Mouse (Mus musculus) kidney, postnatal 14 days (tissue): Measurements from ENCODE around the gene Spag9.
"Not testable (repeated sequence)": the region's sequence is repeated elsewhere in the genome, so short reads cannot be mapped to it uniquely, and the experiment has no call there.

Source experiments
- DNase-seq: peaks from one replicate; pipeline ENCODE4 v3.0.0; 2022; ENCODE audit warnings: mixed read lengths

Gene Spag9

DNA sequence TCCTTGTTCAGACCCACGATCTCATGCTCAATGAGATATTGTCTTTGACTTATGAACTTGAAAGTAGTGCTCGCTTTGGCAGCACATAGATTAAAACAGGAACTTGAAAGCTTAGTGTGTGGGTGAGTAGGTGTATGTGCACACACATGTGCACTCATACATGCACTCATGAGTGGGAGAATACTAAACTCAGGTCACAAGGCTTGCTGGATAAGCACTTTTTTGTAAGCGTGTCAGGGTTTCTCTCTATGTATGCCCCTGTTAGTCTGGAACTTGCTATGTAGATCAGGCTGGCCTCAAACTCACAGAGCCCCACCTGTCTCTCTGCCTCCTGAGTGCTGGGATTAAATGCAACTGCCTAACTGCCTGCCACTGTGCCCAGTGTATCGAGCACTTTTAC, 8.9 kb upstream of the Spag9 start:
- DNase-seq = no peak

DNA sequence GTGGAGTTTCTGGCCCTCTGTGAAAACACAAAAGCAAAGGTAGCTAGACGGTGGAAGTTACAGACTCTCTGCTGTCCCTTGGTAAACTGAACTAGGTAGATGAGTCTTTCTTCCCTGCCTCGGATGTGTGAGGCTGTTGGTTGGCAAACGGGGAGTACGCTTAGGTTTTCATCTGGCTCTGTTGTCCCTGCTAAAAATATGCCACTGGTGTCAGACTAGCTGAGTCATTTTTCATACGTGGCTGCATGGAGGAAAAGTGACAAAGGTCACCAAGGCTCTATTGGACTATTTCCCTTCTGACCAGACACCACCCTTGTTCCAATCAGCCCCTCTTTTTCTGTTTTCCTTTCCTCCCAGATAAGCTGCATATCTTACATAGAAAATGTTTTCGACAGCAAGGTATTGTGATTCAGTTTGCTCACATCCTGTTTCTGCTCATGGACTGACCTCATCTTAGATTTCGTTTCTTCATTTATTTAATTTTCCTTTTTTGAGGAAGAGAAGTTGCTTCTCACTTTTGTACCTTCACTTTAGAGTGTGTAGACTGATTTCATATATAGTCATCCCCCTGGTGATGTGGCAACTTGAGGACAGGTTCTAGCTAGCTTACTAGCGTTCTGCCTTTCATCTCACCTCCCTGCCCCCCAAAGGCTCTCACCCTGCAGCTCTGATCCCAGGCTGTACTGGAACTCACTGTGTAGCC, 8.1 kb upstream of the Spag9 start:
- peak; percentile 46 for DNase-seq

DNA sequence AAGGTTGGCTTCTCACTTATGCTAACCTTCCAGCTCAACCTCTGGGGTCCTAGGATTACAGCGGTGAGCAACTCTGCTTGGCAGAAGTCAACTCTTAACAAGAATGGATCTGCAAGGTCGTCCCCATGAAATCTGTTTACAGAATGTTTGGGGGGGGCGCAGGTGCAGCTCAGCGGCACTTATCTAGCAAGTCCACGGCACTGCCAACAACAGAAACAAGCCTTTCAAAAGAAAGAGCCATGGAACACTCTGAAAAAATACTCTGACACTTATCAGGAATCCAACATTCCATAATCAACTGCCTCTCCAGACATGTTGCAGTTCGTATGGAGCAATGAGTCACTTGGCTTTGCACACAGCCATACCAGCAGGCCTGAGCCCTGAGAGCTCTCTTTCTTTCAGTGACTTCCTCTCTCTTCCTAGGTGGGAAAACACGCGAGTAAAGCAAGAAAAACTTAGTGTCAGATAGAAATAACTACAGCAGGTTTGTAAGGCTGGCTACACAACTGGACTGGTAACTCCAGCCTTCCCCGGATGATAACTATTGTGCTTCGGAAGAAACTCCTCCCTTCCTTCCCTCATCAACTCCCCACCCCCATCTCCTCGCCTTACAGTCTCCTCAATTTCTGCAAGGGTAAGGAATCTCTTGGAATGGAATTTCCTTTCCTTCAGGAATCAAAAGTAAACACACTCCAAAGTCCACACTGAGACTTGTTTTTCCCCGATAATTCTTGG, 7.4 kb upstream of the Spag9 start:
- peak; percentile 71 for DNase-seq

DNA sequence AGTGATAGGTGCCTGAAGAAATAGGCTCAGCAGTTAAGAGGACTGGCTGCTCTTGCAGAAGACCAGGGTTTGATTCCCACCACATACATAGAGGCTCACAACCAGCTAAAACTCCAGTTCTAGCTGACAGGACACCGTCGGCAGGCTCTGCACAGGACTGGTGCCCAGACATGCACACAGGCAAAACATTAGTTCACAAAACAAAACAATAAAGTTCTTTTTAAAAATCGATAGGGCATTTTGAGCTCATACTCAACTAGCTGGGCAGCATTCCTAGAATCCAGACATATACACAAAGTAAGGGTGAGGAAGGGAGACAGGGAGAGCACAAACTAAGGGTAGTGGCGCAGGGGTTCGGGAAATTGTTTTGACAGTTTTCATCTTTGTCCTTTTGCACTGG, 1.4 kb upstream of the Spag9 start:
- no peak for DNase-seq

DNA sequence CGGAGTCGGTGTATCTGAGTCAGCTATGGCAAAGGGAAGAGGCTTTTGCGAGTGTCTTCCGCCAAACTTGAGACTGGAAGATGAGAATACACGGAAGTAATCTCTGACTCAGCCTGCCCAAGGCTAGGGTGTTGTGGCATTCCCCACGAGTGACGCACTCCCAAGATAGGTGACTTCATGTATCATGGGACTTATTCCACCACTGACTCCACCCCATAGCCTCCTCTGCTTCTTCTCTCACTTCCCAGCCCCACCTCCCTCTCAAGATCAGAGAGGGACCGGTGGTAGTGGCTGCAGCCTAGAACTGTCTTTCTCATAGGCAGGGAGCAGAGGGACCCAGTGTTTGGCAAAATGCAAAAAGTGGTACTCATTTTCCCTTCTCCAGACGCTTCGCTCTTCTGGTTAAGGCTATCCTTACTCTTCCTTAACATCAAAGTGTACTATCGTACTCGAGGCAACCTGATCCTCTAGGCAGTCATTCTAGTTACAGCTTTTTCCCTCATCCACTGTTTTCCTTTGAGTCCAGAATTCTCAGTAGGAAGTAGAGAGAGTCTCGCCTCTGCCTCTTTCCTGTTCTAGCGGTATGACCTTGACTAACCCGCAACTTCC, 676 bp upstream of the Spag9 start:
- peak; percentile 90 for DNase-seq

DNA sequence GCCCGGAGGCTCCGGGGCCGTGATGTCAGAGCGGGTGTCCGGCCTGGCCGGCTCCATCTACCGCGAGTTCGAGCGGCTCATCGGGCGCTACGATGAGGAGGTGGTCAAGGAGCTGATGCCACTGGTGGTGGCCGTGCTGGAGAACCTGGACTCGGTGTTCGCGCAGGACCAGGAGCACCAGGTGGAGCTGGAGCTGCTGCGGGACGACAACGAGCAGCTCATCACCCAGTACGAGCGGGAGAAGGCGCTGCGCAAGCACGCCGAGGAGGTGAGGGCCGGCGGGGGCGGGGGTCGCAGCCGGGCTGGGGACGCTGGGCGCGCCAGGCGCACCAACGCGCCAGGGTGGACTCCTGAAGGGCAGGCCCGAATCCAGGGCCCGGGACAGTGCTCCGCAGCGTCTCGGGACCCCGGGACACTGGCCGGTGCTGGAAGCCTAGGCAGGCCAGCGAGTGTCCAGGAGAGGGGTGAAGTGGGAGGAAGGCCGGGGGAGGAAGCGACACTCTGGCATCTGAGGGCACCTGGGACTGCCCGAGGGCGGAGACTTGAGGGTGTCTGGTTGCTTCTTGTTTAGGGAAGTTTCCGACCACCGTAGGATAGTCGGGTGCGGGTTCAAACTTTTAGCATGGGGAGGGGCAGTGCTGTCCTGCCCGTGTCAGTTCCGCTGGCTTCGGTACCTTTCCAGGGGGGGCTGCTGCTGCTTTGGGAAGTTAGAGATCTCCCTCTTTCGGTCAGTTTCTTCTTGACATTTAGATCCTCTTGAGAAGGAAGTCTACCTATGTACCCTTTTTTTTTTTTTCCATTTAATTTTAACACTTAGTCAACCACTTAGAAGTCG, 632 bp downstream of the Spag9 start:
- peak; percentile 65 for DNase-seq

DNA sequence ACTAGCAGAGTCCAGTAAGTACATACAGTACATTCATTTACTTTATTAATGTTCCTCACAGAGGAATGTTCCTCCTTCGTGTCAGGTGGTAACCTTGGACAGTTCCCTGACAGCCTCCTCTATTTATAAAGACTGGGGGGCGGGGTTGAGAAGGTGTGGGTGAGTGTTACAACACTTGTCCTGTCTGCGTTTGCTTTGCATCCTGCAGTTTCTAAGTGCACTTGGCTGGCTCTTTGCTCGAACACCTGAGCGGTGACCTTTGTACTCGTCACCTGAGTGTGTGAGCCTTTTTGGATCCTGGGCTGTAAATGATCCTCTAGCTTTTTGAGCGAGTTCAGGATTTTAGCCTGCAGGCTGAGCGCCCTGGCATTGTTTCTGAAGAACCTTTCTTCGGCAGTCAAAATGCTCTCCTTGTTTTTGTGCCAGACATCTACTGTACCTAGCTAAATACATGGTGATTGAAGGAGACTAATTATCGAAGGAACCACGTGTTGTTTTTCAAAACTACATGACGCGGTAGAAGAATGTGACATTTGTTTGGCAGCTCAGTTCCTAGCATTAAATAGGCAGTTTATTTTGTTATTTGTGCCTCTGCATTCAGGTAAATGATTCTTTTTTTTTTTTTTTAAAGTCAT, 1.4 kb downstream of the Spag9 start:
- peak; percentile 86 for DNase-seq

DNA sequence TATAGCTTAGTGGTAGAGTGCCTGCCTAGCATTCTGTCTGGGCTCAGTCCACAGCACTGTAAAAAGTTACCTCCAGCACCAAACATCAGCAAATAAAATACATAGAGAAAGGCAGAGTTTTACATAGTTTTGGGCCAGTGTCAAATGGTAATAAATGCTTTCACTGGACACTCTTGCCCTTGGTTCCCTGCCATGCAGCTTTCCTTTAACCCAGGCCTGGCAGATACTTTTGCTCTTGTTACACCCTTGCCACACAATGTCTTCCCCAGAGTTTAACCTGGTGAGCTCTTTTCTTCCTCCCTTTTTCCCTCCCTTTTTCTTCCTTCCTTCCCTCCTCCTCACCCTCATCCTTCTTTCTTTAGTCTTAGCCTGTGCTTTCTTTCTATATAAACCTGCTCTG, 3.4 kb downstream of the Spag9 start:
- DNase-seq = no peak

DNA sequence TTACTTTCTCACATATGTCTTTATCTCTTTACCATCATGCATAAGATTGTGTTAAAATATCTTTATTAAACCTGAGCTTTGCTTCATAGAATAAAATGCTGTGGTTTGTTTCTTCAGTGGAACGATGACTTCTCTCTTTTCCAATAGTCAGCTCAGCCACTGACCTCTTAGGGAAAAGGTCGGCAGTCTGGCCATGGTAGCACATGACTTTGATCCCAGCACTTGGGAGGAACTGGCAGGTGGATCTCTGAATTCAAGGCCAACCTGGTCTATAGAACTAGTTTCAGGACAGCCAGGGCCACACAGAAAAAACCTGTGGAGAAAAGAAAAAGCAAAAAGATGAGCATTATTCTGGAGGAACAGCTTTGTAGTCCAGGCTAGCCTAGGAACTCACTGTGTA, 7.5 kb downstream of the Spag9 start:
- no peak for DNase-seq

DNA sequence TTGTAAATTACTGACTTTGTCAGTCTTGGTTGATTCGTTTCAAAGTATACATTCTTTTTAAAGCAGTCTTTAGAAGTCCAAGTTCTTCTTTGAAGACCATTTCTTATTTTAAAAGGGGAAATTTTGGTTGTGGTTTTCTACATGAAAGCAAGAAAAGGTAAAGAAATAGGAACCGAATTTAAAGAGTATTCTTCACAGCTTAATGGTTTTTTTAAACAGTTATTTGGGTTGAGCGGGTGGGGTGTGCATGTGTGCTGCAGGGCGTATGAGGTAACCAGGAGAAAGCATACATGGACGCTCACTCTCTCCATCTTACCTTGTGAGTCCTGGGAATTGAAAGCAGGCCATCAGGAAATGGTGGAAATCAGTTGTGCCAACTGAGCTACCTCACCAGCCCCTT, 23.2 kb downstream of the Spag9 start:
- DNase-seq = no peak

DNA sequence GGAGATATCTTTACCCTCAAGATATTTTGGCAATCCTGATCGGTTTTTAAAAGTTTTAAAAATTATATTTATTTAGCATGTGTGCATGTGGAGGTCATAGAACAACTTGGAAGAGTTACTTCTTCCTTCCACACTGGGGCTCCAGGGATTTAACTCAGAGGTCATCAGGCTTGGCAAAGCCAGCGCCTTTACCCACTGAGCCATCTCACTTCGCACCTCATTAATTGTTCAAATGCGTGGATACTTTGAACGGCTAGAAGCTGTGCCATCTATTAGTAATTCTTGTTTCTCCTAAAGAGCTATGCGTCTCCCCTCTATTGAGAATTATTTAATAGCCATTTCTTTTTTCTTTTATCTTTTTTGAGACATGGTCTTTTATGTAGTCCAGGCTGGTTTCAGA, 24.5 kb downstream of the Spag9 start:
- no peak for DNase-seq

DNA sequence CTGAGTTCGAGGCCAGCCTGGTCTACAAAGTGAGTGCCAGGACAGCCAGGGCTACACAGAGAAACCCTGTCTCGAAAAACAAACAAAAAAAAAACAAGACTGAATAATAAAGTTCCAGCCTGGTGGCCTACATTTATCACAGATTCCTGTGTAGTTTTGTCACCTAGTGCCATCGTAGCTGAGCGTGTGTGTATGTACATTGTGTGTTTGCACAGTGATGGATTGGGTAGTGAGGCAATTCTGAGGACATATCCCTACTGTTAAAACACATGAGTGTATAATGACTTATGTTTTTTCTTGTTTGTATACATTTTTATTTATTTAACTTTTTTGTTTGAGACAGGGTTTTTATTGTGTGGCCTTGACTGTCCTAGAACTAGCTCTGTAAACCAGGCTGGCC, 30.4 kb downstream of the Spag9 start:
- DNase-seq = no peak

DNA sequence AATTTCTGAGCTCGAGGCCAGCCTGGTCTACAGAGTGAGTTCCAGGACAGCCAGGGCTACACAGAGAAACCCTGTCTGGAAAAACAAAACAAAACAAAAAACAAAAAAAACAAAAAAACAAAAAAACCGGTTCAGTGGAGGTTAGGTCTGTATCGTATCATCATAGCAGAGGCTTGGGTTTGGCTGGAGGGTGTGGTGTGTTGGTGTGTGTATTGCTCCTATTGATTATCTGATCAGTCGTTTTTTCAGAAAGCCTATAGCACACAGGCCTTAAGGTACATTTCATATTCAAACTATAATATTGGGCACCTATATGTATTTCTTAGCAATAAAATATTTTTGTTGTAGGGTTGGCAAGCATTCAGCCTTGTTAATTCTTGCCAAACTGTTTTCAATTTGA, 36.2 kb downstream of the Spag9 start:
- no peak for DNase-seq

DNA sequence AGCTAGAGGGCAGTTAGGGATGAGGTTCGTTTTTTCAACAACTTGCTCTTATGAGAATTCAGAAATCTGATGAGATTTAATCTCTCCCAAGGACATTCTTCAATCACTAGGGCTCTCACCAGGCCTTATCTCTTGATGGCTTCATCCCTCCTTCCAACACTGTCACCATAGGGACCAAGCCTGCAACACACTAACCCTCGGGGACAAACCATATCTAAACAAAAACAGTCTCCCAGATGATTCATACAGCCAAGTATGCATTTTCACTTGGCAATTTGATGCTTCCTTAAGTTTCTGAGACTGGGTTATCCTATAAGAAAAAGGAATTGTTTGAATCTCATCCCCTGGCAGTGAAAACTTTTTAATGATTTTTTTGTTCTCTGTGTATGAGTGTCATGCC, 37.1 kb downstream of the Spag9 start:
- DNase-seq = no peak

DNA sequence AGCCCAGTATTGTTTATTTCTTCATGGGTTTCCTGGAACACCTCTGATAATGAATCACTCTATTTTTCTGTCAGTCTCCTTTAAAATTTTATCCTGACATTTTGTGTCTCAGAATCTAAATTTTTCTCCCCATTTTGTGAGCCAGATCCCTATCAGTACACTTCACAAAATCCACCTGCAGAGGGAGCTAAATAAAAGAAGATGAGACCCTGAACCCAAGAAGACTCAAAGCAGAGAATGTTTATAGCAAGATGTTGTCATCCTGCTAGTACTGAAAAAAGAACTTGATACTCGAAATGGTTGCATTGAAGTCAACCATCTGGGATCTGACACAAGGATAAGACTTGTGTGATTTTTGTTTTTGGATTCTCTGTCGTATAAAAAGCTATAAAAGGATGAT, 40.1 kb downstream of the Spag9 start:
- DNase-seq = no peak

DNA sequence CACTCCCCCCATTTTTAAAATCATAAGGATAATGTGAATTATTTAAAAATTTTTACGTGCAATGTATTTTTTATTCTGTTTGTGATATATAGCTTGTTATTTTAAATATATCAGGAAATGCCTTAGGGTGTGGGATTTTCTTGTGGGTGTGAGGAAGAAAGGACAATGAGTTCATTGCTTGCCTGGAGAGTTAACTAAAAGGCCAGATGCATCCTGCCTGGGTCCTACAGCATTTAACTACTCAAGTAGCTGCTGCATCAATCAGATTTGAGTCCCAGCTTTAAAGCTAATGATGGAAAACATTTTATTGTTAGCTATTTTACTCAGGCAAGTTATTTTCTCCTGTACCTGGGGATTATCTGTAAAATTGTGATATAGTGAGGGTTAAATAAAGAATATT, 45.6 kb downstream of the Spag9 start:
- DNase-seq = no peak

DNA sequence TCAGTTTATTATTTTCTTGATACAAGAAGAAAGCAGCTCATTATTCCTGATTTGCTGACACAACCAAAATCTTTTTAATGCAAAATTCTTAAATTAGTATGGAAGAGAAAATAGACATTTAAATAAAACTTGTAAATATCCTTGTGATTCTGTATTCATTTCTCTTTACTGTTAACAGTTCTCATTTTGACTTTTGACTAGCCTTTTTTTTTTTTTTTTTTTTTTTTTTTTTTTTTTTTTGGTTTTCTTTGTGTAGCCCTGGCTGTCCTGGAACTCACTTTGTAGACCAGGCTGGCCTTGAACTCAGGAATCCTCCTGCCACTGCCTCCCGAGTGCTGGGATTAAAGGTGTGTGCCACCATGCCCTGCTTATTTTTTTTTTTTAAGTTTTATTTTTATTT, 46.4 kb downstream of the Spag9 start:
- DNase-seq = not testable (repeated sequence)

DNA sequence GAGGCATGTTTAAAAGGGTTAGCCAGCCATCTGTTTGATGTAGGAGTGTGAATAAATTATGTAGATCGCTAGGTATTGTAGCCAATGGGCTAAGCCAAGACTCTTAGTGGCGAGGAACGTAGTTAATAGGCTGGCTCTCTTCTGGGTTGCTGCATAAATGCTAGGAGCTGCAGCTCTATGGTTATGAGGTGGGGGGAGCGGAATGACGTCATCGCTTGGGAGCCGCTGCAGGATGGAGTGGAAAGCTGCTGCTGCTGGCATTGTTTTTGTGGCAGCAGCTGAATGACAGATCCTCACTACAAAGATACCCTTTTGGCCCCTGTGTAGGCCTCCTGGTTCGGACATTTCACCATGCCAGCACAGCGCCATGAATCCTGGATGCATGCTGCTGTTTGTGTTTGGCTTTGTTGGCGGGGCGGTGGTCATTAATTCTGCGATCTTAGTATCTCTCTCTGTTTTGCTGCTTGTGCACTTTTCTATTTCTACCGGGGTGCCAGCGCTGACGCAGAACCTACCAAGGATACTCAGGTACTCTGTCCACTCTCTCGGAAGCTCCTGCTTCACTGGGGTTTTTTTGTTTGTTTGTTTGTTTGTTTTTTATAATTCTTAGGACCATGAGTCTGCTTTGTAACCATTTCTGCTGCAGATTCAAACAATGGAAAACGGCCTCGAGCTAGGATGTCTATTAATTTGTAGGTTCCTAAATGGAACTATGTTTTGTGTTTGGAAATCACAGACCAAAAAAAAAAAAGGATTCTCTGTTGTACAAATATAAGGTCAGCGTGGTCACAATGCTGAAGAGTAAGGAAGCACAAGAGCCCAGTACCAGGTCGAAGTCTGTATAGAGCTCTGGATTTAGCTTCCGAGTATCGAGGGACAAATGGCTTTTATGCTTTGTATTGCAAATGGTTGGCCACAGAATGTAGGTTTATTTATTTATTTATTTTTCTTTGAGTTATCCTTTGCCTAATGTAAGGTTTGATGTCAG, 48.4 kb downstream of the Spag9 start:
- DNase-seq = peak; percentile 89

DNA sequence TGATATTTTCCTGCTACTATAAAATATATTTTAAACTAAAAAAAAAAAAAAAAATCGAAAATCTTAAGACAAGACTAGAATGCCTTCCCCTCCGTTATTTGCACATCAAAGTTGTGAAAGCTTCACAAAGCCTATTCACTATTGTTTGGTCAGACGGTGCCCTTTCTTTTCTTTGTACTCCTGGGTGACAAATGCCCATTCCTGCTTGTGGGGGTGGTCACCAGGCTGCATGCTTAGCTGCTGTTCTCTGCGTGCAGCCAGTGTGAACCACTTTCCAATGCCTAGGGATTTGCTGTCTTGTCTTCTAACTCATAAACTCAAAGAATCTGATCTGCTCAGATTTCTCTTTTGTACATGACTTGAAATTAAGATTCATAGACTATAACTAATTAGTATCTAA, 49.1 kb downstream of the Spag9 start:
- no peak for DNase-seq

DNA sequence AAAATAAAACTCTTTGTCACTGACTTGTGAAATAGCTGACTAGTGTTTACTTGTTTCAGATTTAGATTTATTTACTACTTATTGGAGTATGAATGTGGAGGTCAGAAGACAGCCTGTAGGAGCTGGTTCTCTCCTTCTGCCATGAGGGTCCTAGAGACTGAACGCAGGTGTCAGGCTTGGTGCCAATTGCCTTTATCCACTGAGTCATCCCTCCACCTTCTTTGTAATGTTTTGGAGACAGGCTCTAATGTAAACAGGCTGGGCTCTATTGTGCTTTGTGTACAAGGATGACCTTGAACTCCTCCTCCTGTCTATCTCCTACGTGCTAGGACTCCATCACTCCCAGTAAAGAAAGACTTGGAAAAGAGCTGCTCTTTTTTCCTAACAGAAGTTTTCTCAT, 51.4 kb downstream of the Spag9 start:
- DNase-seq = no peak

DNA sequence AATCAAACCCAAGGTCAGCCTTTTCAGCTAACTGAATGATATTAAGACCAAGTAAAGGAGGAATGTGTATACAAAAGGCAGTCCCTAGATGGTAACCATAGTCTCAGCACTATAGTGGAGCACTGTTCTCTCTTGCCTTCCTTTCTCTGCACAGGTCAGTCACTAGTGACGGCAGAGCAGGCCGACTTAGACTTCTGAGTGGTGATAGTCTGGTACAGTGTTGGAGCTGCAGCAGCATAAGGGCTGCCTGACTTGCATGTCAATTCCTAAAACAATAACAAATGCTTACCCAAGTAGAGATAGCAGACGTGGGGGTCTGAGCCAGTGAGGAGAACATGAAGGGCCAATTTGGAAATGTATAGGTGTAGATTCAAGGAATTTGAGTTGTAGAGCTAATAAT, 58.3 kb downstream of the Spag9 start:
- DNase-seq = no peak

DNA sequence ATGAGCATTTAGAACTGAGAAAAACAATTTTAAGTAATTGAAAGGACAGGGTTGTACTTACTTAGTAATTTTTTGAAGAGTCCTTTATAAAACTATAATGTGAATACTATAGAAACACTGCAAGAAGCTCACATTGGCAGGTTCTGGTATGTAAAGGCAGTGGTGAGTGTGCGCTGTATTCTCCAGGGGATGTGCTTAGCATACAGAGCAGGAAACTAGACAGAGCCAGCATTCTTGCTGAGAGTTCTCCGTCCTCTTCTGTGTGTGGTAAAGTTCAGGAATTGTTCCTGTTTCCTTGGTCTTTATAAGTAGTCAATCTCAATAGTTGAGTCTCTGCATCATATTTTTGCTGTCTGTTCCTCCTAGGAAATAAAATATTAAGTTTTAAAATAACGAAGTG, 59.0 kb downstream of the Spag9 start:
- DNase-seq = no peak
